Mouse (Mus musculus): Measurements from ENCODE around the gene Scrt2. TPM values are rescaled to one million over a fixed set of nuclear protein-coding genes. Genes with fewer than 3 reads are reported as not detected.

Scrt2 gene
- total RNA-seq, 4 experiments from 2014 or later: not detected

GRCm38 (mm10) chr2:152142571-152142970, 61.2 kb downstream of the Scrt2 start:
- no peak for DNase-seq (ENCODE audit: low spot score in 2 of 2)

GRCm38 (mm10) chr2:152143279-152144157, 62.2 kb downstream of the Scrt2 start, which contains the start of gene Tcf15:
TSS of gene Tcf15 (plus strand) at chr2:152143561.
- DNase-seq (ENCODE audit: low spot score in 2 of 2): peak; percentile 43 to 60

- no peak for DNase-seq (ENCODE audit: low spot score in 2 of 2)
These were observed 62.8 kb downstream of the Scrt2 start for GRCm38 (mm10) chr2:152144158-152144450.

- DNase-seq (ENCODE audit: low spot score in 2 of 2): no peak
These were observed 63.2 kb downstream of the Scrt2 start for GRCm38 (mm10) chr2:152144501-152144900.

Other genes starting within 250 kb of the Scrt2 start
- not detected for gene Rspo4, start 238.6 kb upstream of the Scrt2 start, total RNA-seq (2022)
- gene Angpt4, start 170.3 kb upstream of the Scrt2 start, total RNA-seq (2022): under 1 TPM in 1 of 4 experiments, not detected in 3; 0.16 TPM
- gene Fam110a, start 101.3 kb upstream of the Scrt2 start, total RNA-seq (2022): 1 to 10 TPM; 1.3 to 1.5 (median 1.4) TPM
- gene Slc52a3, start 85.0 kb upstream of the Scrt2 start, total RNA-seq (2022): under 1 TPM; 0.31 to 0.72 (median 0.57) TPM
- gene Srxn1, start 24.0 kb downstream of the Scrt2 start, total RNA-seq (2022): 10 to 100 TPM; 15.2 to 67.0 (median 22.7) TPM
- gene Tcf15, start 62.0 kb downstream of the Scrt2 start, total RNA-seq (2022): 10 to 100 TPM in 3 of 4 experiments, 1 to 10 TPM in 1; 7.4 to 14.4 (median 10.5) TPM
- 100 to 1,000 TPM in 2 of 4 experiments, 10 to 100 TPM in 2; 92.9 to 110 (median 100) TPM for gene Csnk2a1, start 145.3 kb downstream of the Scrt2 start, total RNA-seq (2022)
- gene Tbc1d20, start 212.3 kb downstream of the Scrt2 start, total RNA-seq (2022): 10 to 100 TPM; 18.4 to 27.9 (median 24.9) TPM